Mouse (Mus musculus): Measurements from ENCODE around the gene Ptpn14.

Gene Ptpn14

DNA sequence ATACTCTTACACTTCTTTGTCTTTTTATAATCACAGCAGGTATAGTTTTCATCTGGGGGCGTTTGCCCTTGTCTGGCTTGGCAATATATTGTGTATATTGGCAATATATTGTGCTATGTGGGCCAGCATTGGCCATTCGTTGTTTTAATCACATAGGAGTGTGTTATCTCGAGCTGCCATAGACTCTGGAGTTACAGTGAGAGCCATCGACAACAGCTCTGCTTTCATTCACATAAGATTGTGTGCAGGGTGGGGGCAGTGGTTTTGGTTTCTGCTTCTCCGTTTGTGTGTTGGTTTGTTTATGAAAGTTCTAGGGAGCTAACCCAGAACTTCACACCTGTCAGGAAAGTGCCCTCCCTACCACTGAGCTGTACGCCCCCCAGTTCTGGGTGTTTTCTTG, 138.6 kb downstream of the Ptpn14 start:
- DNase-seq (ENCODE audit: low spot score in 2 of 2): no peak

DNA sequence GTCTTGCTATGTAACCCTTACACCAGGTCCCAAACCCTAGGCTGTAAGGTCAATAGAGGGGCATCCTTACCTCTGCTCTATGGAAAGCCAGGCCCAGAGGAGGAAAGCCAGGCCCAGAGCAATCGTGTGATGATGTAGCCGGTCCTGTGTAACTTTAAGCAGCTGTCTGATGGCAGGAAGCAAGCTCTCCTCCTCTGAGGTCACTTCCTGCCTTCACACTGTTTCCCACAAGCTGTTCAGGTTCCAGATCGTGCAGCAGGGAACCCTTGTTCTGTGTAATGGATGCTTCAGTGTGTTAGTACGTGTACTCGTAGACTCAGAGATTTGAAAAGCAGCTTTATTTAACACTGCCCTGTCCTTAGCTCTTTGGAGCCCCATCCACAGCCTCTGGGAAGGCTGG, 139.0 kb downstream of the Ptpn14 start:
- no peak for DNase-seq (ENCODE audit: low spot score in 2 of 2)

DNA sequence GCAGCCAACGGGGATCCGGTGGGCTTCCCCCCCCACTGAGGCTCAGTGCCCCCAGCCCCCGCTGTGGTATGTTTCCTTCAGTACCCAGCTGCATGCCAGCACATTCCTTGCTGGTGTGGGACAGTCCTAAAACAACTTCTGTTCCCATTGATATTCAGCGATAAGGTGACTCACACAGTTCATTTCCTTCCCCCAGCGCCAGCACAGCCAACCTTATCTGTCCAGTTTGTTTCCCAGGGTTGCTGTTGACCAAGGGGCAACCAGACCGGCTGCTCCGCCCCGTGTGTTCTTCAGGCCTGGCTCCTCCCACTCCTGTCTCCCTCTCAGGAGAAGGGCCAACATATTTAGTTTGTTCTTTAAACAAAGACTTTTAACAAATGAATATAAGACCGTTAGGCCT, 139.4 kb downstream of the Ptpn14 start:
- no peak for DNase-seq (ENCODE audit: low spot score in 2 of 2)

DNA sequence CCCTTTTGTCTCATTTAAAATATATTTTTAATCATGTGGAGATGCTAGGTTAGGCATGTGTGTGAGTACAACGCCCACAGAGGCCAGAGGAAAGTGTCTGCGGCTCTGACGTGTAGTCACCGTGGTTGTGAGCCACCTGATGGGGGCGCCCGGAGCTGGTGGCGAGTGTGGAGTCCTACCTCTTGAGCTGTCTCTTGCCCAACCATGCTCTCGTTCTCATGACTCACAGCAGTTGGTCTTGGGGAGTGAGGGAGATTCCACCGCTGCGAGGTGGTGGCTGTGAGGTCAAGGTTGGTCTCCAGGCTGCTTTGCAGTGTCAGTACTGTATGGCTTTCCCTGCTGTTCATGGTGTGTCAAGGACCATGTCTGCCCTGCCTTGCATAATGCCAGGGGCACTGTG, 140.0 kb downstream of the Ptpn14 start:
- DNase-seq (ENCODE audit: low spot score in 2 of 2): no peak

DNA sequence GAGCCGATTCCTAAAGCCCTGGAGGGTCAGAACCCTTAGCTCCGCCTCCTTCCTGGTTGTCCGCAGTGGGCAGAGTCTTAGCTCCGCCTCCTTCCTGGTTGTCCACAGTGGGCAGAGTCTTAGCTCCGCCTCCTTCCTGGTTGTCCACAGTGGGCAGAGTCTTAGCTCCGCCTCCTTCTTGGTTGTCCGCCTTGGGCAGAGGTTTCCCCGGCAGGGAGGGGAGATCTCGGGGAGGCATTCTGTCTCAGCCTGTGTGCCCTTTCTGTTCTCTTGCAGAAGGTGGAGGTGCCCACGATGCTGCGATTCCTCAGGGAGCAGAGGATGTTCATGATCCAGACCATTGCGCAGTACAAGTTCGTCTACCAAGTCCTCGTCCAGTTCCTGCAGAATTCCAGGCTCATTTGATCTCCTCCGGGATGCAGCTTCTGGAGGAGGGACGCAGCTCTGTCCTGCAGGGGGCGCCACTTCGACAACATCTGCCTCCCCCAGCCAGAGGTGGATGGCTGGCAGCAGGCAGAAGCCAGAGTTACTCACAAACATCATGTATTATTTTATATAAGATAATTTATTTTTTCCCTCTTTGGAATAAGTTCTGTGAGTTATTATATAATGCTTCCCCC, 141.7 kb downstream of the Ptpn14 start:
- DNase-seq (ENCODE audit: low spot score in 2 of 2): no peak

DNA sequence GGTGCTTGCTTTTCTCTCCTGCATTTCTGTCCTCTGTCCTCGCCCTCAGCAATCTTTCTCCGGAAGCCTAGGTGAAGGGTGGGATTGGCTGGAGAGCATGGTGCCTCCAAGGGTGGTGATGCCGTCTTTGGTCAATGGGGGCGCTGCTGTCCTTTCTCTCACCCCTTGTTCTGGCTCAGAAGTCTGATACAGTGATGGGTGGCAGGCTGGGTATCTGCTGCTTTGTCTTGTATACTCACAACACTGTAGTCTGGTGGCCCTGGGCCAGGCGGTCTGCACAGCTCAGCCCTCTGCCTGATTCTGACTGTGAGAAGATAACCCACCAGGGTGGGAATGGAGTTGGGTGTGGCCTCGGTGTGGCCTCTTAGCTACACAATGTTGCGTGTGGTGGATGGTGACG, 142.5 kb downstream of the Ptpn14 start:
- no peak for DNase-seq (ENCODE audit: low spot score in 2 of 2)

DNA sequence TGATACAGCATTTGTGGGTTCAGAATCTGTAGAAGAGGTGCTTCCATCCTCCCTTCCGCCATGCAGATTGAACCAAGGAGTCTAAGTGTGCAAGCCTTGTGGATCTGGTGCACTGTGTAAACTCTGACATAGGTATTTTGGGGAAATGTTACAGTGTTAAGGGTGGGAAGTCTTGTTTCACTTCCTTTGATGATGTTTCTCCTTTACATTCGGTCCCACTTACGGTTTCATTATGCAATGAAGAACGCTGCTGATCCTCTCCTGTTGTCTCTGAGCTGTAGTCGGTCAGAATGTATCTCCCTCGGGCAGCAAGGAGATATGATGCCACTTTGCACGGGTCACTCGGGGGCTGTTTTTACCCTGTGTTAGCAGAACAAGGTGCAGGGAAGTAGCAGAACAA, 143.6 kb downstream of the Ptpn14 start:
- no peak for DNase-seq (ENCODE audit: low spot score in 2 of 2)

DNA sequence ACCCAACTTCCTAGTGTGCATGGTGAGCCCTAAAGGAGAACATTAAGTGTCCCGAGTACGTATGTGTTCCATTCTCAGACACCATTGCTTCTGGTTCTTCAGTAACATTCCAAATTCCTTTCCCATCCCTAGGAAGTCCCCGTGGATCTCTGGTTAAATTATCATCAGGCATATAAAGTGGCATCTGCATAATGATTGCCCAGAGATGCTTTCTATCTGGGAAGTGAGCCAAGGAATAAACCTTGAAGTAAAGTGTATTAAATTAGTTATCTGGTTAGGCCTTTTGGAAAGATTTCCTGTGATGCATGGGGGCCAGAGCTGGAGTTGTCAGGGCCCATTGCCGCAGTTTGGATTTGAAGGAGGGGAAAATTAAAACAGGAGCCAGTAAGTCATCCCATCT, 144.0 kb downstream of the Ptpn14 start:
- no peak for DNase-seq (ENCODE audit: low spot score in 2 of 2)

DNA sequence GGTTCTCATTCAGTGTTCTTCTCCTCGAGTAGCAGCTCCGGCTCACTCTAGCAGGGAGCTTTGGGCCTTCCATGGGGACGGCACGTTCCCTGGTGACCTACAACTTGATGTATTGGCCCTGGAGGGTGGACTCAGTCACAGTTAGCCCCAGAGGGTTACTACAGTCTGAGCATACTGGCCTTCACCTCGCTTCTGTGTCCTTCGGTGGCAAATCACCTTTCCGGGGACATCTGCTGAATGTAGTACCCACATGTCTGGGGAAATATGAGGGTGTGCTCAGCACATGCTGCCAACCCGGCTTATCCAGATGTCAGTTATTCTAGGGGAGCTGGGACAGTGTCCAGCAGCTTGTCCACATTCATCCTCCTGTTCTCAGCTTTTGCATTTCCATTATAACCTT, 145.5 kb downstream of the Ptpn14 start:
- no peak for DNase-seq (ENCODE audit: low spot score in 2 of 2)

DNA sequence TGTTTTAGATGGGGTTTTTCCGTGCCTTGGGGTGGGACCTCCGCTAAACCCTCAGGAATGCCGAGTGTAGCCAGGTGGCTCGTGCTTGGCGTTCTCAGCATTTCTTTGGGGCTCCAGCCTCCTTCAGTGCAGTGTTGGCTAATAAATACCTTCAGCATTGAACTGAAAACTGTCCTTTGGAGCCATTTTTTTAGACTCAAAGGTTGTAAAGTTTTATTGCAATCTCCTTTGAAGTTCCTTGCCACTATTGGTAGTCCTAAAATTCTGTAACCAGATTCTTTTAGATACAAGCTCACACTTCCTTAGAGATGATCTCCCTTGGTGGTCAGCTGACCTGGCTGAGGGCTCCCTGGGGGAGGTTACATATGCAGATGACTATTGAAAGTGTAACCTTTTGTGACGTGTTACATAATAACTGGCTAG, 147.4 kb downstream of the Ptpn14 start:
- no peak for DNase-seq (ENCODE audit: low spot score in 2 of 2)

DNA sequence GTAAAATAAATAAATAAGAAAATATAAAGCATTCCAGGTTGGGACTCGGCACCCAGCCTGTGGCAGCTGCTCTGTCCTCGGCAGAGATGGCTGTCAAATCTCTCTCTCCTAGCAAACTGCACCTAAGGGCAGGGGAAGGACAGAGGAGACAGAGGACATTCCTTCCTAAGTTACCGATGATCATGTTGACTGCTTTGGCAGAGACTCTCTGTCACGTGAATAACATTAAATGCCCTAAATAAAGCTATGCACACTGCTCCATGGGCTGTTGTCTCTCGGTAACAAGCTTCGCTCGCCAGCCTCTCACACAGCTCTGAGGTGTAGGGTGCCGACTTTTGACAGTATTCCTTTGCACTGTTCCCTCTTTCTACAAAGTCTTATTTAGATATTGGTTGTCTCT, 148.1 kb downstream of the Ptpn14 start:
- DNase-seq (ENCODE audit: low spot score in 2 of 2): no peak

DNA sequence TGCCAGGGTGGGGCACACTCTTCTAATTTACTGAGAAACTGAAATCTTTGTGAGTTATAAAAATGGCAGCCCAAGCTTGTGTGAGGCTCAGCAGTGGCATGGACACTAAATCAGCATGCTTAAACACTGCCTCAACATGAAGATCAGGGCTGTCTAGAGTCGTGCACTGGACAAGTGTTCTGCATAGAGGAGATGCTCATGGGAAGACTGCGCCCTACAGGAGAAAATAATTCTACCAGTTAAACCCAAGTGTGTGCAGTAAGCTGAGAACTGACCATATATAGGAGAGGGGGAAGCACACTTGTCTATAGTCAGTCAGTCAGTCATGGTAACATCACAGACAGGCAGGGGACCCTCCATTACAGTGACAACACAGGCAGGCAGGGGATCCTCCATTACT, 151.1 kb downstream of the Ptpn14 start:
- DNase-seq (ENCODE audit: low spot score in 2 of 2): no peak

DNA sequence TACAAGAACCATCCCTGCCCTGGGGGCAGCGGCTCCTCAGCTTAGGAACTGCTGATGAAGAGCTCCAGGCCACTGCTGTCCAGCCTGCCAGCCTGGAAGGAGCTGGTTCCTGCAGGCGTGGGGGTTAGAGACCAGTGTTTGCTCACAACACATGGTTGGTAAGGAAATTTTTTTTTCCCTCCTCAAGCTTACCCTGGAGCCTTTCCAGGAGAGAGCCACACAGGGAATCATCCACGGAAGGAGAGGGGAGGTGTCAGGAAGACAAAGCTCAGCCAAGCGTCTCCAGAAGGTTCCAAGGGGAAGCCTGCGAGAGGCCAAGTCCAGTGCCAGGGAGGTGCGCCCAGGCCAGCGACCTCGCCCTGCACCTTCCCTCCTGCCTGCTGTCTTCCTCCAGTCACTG, 151.9 kb downstream of the Ptpn14 start:
- no peak for DNase-seq (ENCODE audit: low spot score in 2 of 2)

DNA sequence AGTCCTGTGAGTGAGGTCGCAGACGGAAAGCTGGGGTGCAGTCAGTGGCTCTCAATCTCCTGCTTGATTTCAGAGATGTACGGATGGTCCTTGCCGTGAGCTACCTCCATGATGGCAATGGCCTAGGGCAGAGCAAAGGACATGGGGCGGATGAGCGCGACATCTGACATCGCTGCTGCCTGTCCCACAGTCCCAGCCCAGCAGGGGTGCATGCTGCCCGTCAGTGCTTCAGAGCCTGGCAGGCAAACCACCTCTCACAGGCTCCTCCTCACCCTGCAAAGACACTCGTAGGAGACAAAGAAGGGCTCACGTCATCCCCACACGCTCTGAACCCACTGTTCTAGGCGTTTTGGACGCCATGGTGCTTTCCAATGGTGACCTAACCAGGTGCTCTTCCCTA, 152.7 kb downstream of the Ptpn14 start:
- DNase-seq (ENCODE audit: low spot score in 2 of 2): no peak

DNA sequence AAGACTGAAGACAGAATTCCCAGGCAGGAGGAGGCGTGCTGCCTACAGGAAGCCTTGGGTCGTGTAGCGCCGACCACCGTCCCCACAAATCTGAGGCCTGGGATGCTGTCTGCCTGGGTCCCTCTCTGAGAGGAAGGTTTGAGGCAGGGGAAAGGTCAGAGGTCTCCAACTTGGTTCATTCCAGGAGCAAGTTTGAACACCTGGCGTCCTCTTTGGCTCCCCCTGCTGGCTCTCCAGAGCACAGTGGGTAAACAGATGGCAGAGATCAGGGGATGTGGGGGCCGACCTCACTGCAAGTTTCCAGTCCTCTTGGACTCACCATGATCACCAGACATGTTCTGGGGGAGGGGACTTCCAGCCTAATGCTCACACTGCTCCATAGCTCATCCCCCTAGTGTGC, 154.8 kb downstream of the Ptpn14 start:
- DNase-seq (ENCODE audit: low spot score in 2 of 2): no peak

DNA sequence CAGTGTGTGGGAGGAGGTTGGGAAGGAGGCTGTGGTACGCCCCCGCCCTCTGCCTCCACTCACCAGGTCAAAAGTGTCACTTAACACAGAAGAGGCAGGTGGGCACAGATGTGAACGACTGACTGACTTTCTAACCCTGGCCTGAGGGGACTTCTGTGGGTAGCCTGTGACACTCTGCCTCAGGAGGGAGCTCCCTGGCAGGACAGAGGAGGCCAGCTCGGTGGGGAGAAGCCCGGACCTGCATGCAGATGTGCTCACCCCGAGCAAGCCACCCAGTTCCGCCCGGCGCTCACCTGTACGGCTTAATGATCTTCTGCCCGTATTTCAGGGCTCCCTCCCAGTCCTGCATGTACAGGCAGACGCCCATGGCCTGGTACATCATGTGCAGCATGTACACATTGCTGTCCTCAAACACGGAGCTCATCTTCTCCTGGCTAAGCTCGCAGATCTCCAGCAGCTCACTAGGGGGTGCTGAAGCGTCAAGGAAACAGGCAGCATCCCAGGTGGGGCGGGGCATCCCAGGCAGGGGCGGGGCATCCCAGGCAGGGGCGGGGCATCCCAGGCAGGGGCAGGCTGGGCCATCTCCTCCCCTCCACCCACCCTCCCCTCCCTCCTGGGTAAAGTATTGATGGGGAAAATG, 155.6 kb downstream of the Ptpn14 start:
- peak in 1 of 2 experiments; percentile 45 for DNase-seq (ENCODE audit: low spot score in 2 of 2)

DNA sequence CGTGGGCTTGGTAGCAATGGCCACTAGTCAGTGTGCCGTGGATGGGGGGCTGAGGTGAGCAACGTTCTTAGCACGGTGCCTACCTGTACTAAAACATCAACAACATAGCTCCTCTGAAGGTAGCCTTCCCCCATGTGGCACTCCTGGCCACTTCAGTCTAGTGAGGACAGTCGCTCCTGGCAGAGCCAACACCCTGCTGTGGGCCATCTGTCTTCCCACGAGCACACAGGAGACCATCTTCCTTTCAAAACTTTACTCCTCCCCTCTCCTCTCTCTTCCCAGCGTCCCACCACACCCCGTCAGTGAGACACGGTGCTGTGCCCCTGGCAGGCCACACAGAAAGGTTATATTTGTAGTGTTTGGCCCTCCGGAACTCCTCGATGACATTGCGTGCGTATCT, 156.9 kb downstream of the Ptpn14 start:
- no peak for DNase-seq (ENCODE audit: low spot score in 2 of 2)

DNA sequence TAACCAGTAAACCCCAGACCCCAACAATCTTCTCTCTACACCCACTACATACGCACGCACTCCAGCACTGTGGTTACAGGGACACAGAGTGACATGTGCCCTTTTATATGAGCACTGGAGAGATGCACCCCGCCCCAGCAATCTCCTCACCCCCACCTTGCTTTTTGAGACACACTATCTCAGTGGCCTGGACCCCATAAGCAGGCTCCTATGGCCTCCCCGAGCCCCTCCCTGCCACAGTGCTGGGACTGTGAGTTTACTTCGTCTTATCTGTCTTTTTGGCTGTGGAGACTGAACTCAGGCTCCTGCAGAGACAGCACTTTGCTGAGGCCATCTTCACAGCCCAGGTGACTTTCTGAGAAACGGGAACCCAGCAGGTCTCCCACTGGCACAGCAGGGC, 157.9 kb downstream of the Ptpn14 start:
- DNase-seq (ENCODE audit: low spot score in 2 of 2): no peak

DNA sequence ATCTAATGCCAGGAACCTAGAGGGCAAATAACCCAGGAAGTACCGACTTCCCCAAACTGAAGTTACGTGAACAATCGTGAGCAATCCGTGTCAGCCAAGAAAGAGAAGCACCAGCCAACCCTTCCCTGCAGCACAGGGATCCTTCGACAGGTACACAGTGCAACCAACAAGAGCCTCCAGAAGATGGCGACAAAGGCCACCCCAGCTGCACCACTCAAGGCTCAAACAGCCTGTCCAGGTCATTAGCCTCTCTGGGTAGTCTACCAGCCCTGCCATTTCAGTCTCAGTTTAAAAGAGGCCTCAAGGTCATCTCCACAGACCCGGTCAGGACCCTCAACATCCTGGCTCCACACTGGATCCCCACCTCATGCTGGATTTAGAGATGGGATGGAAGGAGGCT, 159.4 kb downstream of the Ptpn14 start:
- peak in 1 of 2 experiments; percentile 23 for DNase-seq (ENCODE audit: low spot score in 2 of 2)

DNA sequence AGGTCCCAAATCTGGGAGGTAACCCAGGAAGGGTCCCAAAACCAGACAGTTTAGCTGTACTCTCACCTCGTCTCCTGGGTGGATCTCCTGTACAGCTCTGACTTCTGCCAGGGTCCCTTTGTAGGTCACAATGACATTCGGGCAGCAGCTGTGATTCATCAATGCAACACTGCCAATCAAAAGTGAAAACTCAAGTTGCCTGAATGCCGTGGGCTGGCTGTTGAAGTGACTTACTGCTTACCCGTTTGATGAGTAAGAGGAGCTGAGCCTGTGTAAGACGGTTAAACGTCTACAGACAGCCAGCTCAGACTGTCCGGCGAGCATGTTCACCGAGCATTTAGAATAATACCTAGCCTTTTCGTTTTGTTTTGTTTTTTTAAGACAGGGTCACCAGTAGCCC, 160.7 kb downstream of the Ptpn14 start:
- no peak for DNase-seq (ENCODE audit: low spot score in 2 of 2)

DNA sequence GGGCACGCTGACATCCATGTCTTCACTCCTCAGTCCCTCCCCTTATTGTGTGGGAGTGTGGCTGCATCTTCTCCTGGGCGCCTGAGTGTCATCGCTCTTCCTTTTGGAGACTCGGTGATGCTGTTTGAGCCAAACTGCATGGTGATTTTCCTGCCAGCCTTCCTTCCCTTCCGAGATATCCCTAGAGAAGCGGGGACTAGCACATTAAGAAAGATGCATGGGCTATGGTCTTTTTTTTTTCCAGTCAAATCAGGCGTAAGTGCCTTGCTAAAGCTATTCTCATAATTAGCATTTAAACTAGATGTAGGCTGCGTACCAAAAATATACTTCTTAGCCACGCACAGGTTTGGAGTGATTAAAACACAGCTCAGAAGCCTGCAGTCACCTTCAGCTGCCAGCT, 166.1 kb downstream of the Ptpn14 start:
- DNase-seq (ENCODE audit: low spot score in 2 of 2): peak in 1 of 2 experiments; percentile 30

DNA sequence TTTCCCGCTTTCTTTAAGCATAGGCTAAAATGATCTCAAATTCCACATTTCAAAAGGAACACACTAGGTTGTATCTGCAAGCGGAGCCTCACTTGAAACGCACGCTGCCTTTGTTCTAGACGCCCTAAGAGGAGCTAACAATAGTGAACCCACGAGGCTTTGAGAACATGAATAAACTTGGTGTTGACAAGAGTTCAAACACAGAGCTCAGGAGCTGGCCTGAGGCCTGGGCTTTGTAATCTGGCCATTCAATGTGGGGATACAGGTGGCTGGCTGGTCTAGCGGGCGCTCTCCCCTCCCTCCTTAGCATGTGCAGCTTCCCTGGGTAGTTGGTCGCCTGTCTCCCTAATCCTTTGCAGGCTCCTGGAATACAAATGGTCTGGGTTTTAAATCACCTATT, 169.8 kb downstream of the Ptpn14 start:
- DNase-seq (ENCODE audit: low spot score in 2 of 2): no peak

DNA sequence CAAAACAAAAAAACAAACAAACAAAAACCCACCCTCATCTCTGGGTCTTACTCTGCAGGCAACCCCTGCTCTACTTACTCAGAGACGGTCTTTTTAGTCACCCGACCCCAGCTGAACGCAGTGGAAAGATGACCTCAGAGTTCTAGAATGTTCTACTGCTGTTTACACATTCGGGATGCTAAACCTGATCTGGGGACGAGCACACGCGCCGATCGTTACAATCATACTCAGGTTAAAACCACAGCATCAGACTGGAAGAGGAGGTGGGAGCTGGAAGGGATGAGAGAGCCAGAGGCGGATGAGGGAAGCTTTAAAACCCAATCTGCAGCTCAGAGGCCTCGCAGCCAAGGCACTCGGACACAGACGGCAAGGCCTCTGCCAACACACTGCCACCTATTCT, 170.6 kb downstream of the Ptpn14 start:
- no peak for DNase-seq (ENCODE audit: low spot score in 2 of 2)

DNA sequence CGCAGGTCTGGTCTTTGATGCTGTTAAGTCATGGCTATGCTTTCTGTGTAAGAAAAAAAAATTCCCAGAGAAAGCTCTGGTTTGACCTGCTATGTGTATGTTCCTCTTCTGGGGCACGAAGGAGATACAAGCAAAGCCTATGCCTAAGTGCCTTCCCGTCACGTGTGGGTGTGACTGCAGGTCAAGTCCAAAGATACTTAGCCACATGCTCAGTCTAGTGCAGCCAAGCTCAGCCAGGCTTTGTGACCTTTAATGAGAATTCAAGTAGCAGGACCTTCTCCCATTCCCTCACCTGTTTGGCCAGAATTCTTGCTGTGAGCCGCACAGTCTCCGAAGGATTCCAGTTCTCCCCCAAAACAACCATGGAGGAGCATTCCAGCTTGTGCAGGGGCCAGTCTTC, 171.5 kb downstream of the Ptpn14 start:
- DNase-seq (ENCODE audit: low spot score in 2 of 2): no peak
